Comparison of ENCODE assay signal across 8 mouse cellular contexts in the genomic region with DNA sequence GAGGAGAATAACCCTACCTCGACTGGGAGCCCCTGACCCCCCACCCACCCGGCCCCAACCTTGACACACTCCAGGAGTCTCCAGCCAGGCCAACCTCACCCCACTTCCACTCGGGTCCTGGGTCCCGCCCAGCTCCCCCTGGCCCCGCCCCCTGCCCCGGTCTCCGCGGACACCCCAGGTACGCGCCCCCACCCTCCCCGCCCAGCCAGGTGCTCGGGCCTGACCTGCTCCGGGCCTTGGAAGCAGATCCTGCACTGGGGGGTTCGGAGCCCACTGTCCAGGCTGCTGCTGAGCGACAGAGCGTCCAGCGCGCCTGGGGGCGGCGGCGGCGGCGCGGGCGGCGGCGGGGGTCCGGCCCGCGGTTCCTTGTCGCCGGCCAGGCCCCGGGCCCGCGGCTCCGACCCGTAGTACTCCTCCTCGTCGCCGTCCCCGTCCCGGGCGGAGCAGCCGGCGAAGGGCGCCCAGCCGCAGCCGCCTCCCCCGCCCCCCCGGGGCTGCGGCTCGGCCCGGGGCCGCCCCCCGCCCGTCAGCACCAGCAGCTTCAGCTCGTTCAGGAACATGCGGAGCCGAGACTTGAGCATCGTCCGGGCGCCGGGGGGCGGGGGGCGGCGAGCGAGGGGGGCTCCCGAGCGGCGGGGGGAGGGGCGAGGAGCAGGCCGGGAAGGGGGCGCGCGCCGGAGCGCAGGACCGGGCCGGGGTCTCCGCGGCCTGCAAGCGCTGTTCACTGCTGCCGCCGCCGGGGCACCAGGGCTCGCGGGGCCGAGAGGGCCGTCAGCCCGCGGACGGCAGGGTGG. TPM values are rescaled to one million over a fixed set of nuclear protein-coding genes. Genes with fewer than 3 reads are reported as not detected.
DNase-seq lines count a peak whose midpoint lies in the region; ATAC-seq and TF ChIP-seq lines count a peak whose summit lies in the region.

No protein-coding gene starts in this region.

- no peak overlapping the region for H3K27ac ChIP-seq in spleen, adult 2 months (ENCODE audit: insufficient read depth, low read length)
- peak overlapping the region; percentile 95 for H3K27ac ChIP-seq in hindbrain, embryonic 11.5 days (ENCODE audit: low read depth, low read length)
- no peak overlapping the region for H3K27ac ChIP-seq in liver, embryonic 16.5 days (ENCODE audit: low read length)

- under 1% methylated on average over 48 of the region's 92 CpGs for WGBS in spleen, adult 2 months
- 2% methylated on average over 23 of the region's 92 CpGs for WGBS in hindbrain, embryonic 11.5 days
- 2% methylated on average over 47 of the region's 92 CpGs for WGBS in liver, embryonic 16.5 days (ENCODE audit: insufficient replicate concordance)

- peak overlapping the region; percentile 96 for H3K9ac ChIP-seq in hindbrain, embryonic 11.5 days (ENCODE audit: low read depth, low read length)
- H3K9ac ChIP-seq in liver, embryonic 16.5 days (ENCODE audit: low read depth, low read length) = peak overlapping the region; percentile 46

- peaks cover 7% of the 10 kb centered on the region for H3K27me3 ChIP-seq in spleen, adult 2 months (ENCODE audit: control insufficient read depth, insufficient read depth, low read length)
- H3K27me3 ChIP-seq in hindbrain, embryonic 11.5 days (ENCODE audit: control insufficient read depth, insufficient read depth, low read length) = no peaks in the 10 kb centered on the region; the same call in 1 of the 2 replicates
- peaks cover 54% of the 10 kb centered on the region for H3K27me3 ChIP-seq in liver, embryonic 16.5 days (ENCODE audit: control insufficient read depth, insufficient read depth, low read depth, low read length)

- peak; percentile 47 for DNase-seq in cerebellum, adult 9-10 months
- no peak for DNase-seq in cerebellum, adult 11 months
- DNase-seq in spleen, adult 2 months (ENCODE audit: low read depth in 1 of 2, low spot score in 2 of 2) = no peak
- no peak for DNase-seq in spleen, postnatal 36 days (ENCODE audit: low spot score in 2 of 2)
- DNase-seq in hindbrain, embryonic 11.5 days (ENCODE audit: low spot score) = peak; percentile 63
- no peak for DNase-seq in frontal cortex, postnatal 14 days (ENCODE audit: low spot score in 2 of 2)
- DNase-seq in gastrocnemius, adult 8-10 months (ENCODE audit: low spot score in 2 of 2) = no peak

- no peak for TF ChIP-seq POLR2A in spleen, adult 2 months (IDR thresholded peaks at IDR 0.05; ENCODE audit: low read depth, low read length)

- H3K4me3 ChIP-seq in spleen, adult 2 months (ENCODE audit: extremely low read depth, insufficient read depth, insufficient read length) = peak overlapping the region; percentile 55
- H3K4me3 ChIP-seq in hindbrain, embryonic 11.5 days (ENCODE audit: low read depth, low read length) = peak overlapping the region; percentile 94
- H3K4me3 ChIP-seq in liver, embryonic 16.5 days (ENCODE audit: low read depth, low read length) = peak overlapping the region; percentile 62

- peak overlapping the region; percentile 98 for H3K4me2 ChIP-seq in hindbrain, embryonic 11.5 days (replicated peaks; ENCODE audit: low read depth, low read length)
- peak overlapping the region; percentile 87 for H3K4me2 ChIP-seq in liver, embryonic 16.5 days (ENCODE audit: low read depth, low read length)

- H3K4me1 ChIP-seq in spleen, adult 2 months (ENCODE audit: control insufficient read depth, insufficient read depth, insufficient read length) = peaks cover 15% of the 10 kb centered on the region; the same call in 1 of the 2 replicates
- H3K4me1 ChIP-seq in hindbrain, embryonic 11.5 days (replicated peaks; ENCODE audit: control insufficient read depth, insufficient read depth, low read length) = peaks cover 5% of the 10 kb centered on the region; the same call in 1 of the 2 replicates
- H3K4me1 ChIP-seq in liver, embryonic 16.5 days (ENCODE audit: control insufficient read depth, low read depth, low read length) = peaks cover 13% of the 10 kb centered on the region

- no peaks in the 10 kb centered on the region for H3K36me3 ChIP-seq in spleen, adult 2 months (ENCODE audit: control insufficient read depth, insufficient read depth, low read length)
- peaks cover 7% of the 10 kb centered on the region for H3K36me3 ChIP-seq in hindbrain, embryonic 11.5 days (ENCODE audit: control insufficient read depth, insufficient read depth, low read length)
- H3K36me3 ChIP-seq in liver, embryonic 16.5 days (ENCODE audit: control insufficient read depth, insufficient read depth) = no peaks in the 10 kb centered on the region

- no peak for ATAC-seq in hindbrain, embryonic 11.5 days (ENCODE audit: low FRiP score)
- ATAC-seq in liver, embryonic 16.5 days (ENCODE audit: low read depth) = no peak

- no peaks in the 10 kb centered on the region for H3K9me3 ChIP-seq in hindbrain, embryonic 11.5 days (ENCODE audit: control insufficient read depth, low read length)
- no peaks in the 10 kb centered on the region for H3K9me3 ChIP-seq in liver, embryonic 16.5 days (replicated peaks; ENCODE audit: control insufficient read depth, low read length)

- no peak for TF ChIP-seq CTCF in spleen, adult 2 months (IDR thresholded peaks at IDR 0.05; ENCODE audit: extremely low read depth, insufficient read depth, insufficient read length, insufficient replicate concordance)

RNA-seq across cellular contexts. Expression of a gene that starts 0.6 kb away (rescaled TPM):
- 3.1 and 4.1 TPM in 2 replicates for polyA plus RNA-seq in spleen, adult 2 months (2012; rRNA removed)
- polyA plus RNA-seq in hindbrain, embryonic 11.5 days (2014; fragmentation: Nextera tagmentation; extraction: Ambion mirVana) = 3.6 and 4.2 TPM in 2 replicates
- not detected in 2 replicates for polyA plus RNA-seq in liver, embryonic 16.5 days (2015; fragmentation: Nextera tagmentation; extraction: Ambion mirVana)
- total RNA-seq in gastrocnemius, adult 8-10 months (2022) = 1 to 10 TPM in 1 of 4 experiments, under 1 TPM in 3; 0.17 to 1.3 (median 0.76) TPM

RNA-seq across cellular contexts. Expression of a gene that starts 4.0 kb away (rescaled TPM):
- 106 and 140 TPM in 2 replicates for polyA plus RNA-seq in spleen, adult 2 months (2012; rRNA removed)
- polyA plus RNA-seq in hindbrain, embryonic 11.5 days (2014; fragmentation: Nextera tagmentation; extraction: Ambion mirVana) = 2,639 and 2,665 TPM in 2 replicates
- 293 and 317 TPM in 2 replicates for polyA plus RNA-seq in liver, embryonic 16.5 days (2015; fragmentation: Nextera tagmentation; extraction: Ambion mirVana)
- total RNA-seq in gastrocnemius, adult 8-10 months (2022) = 10 to 100 TPM; 41.3 to 46.4 (median 43.8) TPM

RNA-seq across cellular contexts. Expression of a gene that starts 10.7 kb away (rescaled TPM):
- polyA plus RNA-seq in spleen, adult 2 months (2012; rRNA removed) = 29.9 and 32.4 TPM in 2 replicates
- polyA plus RNA-seq in hindbrain, embryonic 11.5 days (2014; fragmentation: Nextera tagmentation; extraction: Ambion mirVana) = 111 and 140 TPM in 2 replicates
- 87.4 and 96.7 TPM in 2 replicates for polyA plus RNA-seq in liver, embryonic 16.5 days (2015; fragmentation: Nextera tagmentation; extraction: Ambion mirVana)
- 10 to 100 TPM; 21.0 to 24.9 (median 21.5) TPM for total RNA-seq in gastrocnemius, adult 8-10 months (2022)

RNA-seq across cellular contexts. Expression of a gene that starts 11.3 kb away (rescaled TPM):
- polyA plus RNA-seq in spleen, adult 2 months (2012; rRNA removed) = 0.20 and 0.26 TPM in 2 replicates
- polyA plus RNA-seq in hindbrain, embryonic 11.5 days (2014; fragmentation: Nextera tagmentation; extraction: Ambion mirVana) = 0.11 and 0.20 TPM in 2 replicates
- 0.04 TPM in 1 of 2 replicates, not detected in the other for polyA plus RNA-seq in liver, embryonic 16.5 days (2015; fragmentation: Nextera tagmentation; extraction: Ambion mirVana)
- total RNA-seq in gastrocnemius, adult 8-10 months (2022) = not detected

RNA-seq across cellular contexts. Expression of a gene that starts 15.7 kb away (rescaled TPM):
- polyA plus RNA-seq in spleen, adult 2 months (2012; rRNA removed) = 45.6 and 60.9 TPM in 2 replicates
- polyA plus RNA-seq in hindbrain, embryonic 11.5 days (2014; fragmentation: Nextera tagmentation; extraction: Ambion mirVana) = 0.68 and 1.2 TPM in 2 replicates
- 0.71 and 1.2 TPM in 2 replicates for polyA plus RNA-seq in liver, embryonic 16.5 days (2015; fragmentation: Nextera tagmentation; extraction: Ambion mirVana)
- 1 to 10 TPM in 2 of 4 experiments, under 1 TPM in 2; 0.60 to 1.7 (median 1.0) TPM for total RNA-seq in gastrocnemius, adult 8-10 months (2022)

Comparison
In these comparisons a context has a peak if more than half of its experiments do, and no peak if none do; other contexts are left out.
1. DNase-seq: peak in cerebellum, adult 9-10 months (single experiment) and hindbrain, embryonic 11.5 days (single experiment); none in cerebellum, adult 11 months (single experiment), spleen, adult 2 months (0 of 2), spleen, postnatal 36 days (0 of 2), frontal cortex, postnatal 14 days (0 of 2) and gastrocnemius, adult 8-10 months (0 of 2).
2. Peak in every context shown above with its lines, with median percentiles within 50 percentile points of each other: H3K4me3 ChIP-seq.